Mouse (Mus musculus) erythroblast, embryonic 14.5 days (primary cell): Measurements from ENCODE around the gene Gas2. TPM values are rescaled to one million over a fixed set of nuclear protein-coding genes. Genes with fewer than 3 reads are reported as not detected.

Source experiments
- H3K27me3 ChIP-seq: 2 replicates; pipeline ENCODE4 v1.6.1; 2012; ENCODE audit warnings: inconsistent platforms; ENCODE audit not compliant: control insufficient read depth
- H3K36me3 ChIP-seq: 2 replicates; pipeline ENCODE4 v1.6.1; 2012; ENCODE audit warnings: mild to moderate bottlenecking, inconsistent platforms; ENCODE audit not compliant: control insufficient read depth
- H3K4me1 ChIP-seq: 2 replicates; pipeline ENCODE4 v1.6.1; 2012; ENCODE audit warnings: inconsistent platforms; ENCODE audit not compliant: control insufficient read depth
- H3K4me3 ChIP-seq: replicated peaks from 2 replicates; pipeline ENCODE3; 2012; ENCODE audit warnings: moderate library complexity, mild to moderate bottlenecking, inconsistent platforms
- H3K9me3 ChIP-seq: 2 replicates; pipeline ENCODE4 v1.6.1; 2012; ENCODE audit warnings: low read length, inconsistent platforms, mixed read lengths; ENCODE audit not compliant: control insufficient read depth
- GATA1 ChIP-seq: IDR thresholded peaks from 2 replicates; pipeline ENCODE4 v1.6.1; 2012; ENCODE audit warnings: low read length, inconsistent platforms, mixed read lengths
- TAL1 ChIP-seq: IDR thresholded peaks from 3 replicates; pipeline ENCODE4 v1.6.1; 2012; ENCODE audit warnings: low read length, inconsistent platforms, mixed read lengths
- polyA plus RNA-seq: library from polyadenylated mRNA; stranded (reverse); fragments of >175 nt; gene quantifications from 2 replicates; pipeline ENCODE4 v1.2.3, GENCODE M21; 2012

Gas2 gene
- polyA plus RNA-seq, result 0.27 and 0.29 TPM in 2 replicates

DNA sequence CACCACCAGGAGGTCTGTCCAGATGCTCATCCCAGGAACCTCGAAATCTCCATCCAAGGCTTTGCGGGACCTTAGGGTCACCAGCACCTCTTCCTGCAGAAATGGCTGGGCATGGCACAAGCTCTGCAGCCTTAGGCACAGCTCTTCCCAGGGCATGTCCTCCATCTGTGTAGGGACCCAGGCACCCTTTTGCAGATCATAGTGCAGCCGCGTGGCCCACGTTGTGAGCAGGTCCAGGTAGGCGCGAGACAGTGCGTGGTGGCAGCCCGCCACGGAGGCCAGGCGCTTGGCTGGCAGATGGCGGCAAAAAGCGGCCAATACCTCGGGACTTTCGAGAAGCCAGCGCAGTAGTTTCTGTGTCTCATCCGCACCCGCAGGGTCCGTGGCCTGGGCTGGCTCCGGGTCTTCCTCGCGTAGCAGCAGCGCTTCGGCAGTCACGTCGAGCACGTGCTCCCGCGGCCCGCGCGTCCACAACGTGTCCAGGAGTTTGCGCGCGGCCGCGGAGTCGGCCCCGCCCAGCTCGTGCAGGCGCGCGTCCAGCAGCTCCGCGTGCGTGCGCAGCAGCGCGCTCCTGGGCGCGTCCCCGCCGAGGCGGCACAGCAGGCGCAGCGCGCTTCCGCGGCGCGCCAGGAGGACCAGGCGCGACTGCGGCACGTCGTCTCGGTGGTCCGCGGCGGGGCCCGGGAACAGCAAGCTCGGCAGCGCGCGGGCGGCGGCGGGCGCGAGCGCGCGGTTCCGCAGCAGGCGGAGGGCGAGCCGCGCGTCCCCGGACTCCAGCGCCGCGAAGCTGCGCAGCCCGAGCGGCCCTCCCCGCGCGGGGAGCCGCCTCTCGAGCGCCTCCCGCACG lies at the start of gene Gas2:
Gene Gas2, plus strand, starts transcription at position 766 of the 847 bp plus-strand sequence.
- Histone ChIP-seq H3K36me3 (peaks cover 57% of the 10 kb centered on the region), H3K9me3 (peaks cover 3% of the 10 kb centered on the region; the same call in 1 of the 2 replicates), H3K4me3 (peak within 1 kb of the TSS; percentile 88), H3K4me1 (peaks cover 42% of the 10 kb centered on the region), H3K27me3 (no peaks in the 10 kb centered on the region)
- no peak for TF ChIP-seq GATA1
- no peak for TF ChIP-seq TAL1

DNA sequence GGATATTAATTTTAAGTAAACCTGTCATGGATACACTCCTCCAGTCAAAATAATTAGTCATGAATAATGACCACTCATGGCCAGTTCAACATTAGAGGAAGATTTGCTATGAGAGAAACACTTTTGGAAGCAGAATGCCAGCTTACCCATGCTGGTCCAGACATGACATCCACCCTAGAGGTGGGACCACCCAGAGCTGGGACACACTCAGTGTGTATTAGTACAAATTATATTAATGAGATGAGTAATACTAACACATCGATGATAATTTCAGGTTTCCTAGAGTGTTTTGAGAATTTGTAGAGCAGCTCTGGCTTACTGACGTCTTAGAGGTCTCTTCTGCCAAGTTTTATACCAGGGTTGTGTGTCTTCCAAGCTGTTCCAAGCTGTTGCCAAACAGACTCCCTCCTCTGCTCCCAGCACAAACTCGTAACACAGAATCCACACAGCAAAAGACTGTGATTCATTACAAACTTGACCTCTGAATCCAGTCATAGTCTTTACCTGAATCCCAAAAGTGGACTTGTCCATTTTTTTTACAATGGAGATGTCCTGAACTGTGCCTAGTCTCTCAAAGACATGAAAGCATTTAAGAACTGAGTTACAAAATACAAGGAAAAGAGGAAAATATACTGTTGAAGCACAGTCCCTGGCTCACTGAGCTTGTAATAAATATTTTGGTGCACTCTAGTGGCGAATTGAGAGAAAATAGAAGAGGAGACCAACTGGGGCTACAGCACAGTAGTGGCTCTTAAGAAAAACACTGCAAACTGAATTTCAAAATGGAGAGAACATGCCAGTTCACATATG lies 46.1 kb upstream of the Gas2 start:
- no peaks in the 10 kb centered on the region for H3K27me3 ChIP-seq

DNA sequence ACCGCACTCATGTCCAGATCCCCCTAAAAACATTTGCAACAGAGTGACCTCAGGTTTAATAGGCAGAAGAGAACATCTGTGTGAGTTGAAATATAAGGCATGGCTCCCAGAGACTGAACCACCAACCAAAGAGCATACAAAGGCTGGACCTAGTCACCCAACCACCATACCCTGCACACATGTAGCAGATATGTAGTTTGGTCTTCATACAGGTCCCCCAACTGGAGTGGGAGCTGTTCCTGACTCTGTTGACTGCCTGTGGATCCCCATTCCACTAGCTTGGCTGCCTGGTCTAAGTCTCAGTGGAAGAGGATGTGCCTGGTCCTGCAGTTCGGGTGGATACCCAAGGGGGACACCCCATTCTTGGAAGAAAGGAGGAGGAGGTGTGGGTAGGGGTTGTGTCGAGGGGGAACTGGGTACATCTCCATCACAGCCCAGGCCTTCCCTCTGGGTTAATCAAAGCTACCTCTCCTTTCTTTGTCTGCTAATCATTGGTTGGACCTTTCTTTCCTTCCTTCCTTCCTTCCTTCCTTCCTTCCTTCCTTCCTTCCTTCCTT lies 45.5 kb upstream of the Gas2 start:
- no peaks in the 10 kb centered on the region for H3K4me1 ChIP-seq
- no peaks in the 10 kb centered on the region for H3K9me3 ChIP-seq
- H3K4me3 ChIP-seq, result no peak overlapping the region

More for the DNA sequence above, 46.1 kb upstream of the Gas2 start:
- Histone ChIP-seq H3K36me3 (no peaks in the 10 kb centered on the region), H3K4me1 (no peaks in the 10 kb centered on the region), H3K4me3 (no peak overlapping the region), H3K9me3 (no peaks in the 10 kb centered on the region)
- TF ChIP-seq TAL1 (no peak), GATA1 (no peak)

DNA sequence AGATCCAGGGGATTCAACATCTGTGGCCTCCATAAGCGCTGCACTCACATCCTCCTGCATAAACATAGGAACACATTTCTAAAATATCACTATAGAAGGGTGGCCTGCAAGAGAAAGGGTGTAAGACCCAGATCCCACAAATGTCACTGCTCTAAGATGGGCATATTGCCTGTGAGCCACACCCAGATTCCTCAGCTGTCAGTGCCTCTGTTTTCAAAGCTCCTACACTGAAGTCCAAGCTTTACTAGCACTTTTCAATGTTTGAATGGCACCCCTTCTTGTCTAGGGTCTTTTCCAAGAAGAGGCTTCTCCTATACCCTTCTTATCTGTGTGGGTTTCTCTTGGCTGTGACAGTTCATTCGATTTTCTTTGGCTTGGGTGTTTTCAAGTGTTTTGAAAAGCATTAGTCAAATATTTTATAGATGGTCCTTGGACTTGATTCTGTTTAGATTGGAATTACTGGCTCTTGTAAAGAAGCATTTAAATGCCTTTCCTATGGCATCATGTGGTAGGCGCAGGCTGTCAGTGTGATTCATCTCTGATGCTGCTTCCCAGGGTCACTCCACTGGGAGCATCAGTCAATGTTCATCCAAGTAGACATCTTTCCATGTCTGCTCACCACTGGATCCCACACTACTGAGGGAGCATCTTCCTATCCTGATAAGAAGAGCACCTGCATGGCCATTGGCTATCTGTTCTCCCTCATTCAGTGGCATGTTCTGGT lies 43.4 kb upstream of the Gas2 start:
- Histone ChIP-seq H3K4me1 (no peaks in the 10 kb centered on the region), H3K36me3 (no peaks in the 10 kb centered on the region), H3K4me3 (no peak overlapping the region), H3K9me3 (no peaks in the 10 kb centered on the region), H3K27me3 (no peaks in the 10 kb centered on the region)
- TF ChIP-seq GATA1, result no peak
- TF ChIP-seq TAL1, result no peak

More for the DNA sequence above, 45.5 kb upstream of the Gas2 start:
- Histone ChIP-seq H3K36me3 (no peaks in the 10 kb centered on the region), H3K27me3 (no peaks in the 10 kb centered on the region)
- TF ChIP-seq TAL1, result no peak

DNA sequence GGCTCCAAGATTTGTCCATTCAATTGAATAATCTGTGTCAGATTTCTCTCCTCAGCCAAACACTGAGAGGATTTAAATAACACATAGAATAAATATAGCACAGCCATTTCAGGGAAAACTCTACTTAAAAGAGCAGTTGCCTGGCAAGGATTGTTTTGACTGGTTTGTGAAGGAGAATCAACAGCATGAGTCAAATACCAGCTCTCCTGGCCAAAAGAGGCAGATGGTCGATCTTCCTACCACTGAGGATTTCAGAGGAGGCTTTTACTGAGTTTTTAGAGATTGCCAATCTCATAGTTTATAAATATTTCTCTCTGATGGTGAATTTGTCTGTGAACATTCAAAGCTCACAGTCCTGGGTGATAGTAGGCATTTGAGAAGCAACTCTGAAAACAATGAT lies 41.9 kb upstream of the Gas2 start:
- no peaks in the 10 kb centered on the region for H3K9me3 ChIP-seq
- no peaks in the 10 kb centered on the region for H3K36me3 ChIP-seq
- no peaks in the 10 kb centered on the region for H3K27me3 ChIP-seq
- H3K4me3 ChIP-seq, result no peak overlapping the region
- no peaks in the 10 kb centered on the region for H3K4me1 ChIP-seq
- TF ChIP-seq TAL1 (no peak), GATA1 (no peak)

DNA sequence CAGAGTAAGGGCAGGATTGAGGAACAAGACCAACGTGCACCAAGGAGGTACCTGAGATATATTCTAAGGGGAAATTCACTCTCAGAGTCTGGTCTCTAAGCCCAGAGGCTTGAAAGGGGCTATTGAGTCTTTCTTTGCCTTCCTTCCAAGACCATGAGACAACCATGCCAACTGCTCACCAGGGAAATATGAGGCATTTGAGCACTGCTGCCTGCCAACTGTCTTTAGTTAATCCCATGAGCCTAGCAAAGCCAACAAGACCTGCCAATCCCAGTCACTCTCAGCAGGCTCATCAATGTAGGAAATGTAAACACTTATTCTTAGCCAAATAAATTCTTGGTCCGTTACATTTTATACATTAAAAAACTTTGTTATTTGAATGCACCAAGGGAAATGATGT lies 40.3 kb upstream of the Gas2 start:
- TF ChIP-seq GATA1 (no peak), TAL1 (no peak)
- no peak overlapping the region for H3K4me3 ChIP-seq
- H3K36me3 ChIP-seq, result no peaks in the 10 kb centered on the region
- H3K27me3 ChIP-seq, result no peaks in the 10 kb centered on the region
- no peaks in the 10 kb centered on the region for H3K4me1 ChIP-seq
- no peaks in the 10 kb centered on the region for H3K9me3 ChIP-seq

DNA sequence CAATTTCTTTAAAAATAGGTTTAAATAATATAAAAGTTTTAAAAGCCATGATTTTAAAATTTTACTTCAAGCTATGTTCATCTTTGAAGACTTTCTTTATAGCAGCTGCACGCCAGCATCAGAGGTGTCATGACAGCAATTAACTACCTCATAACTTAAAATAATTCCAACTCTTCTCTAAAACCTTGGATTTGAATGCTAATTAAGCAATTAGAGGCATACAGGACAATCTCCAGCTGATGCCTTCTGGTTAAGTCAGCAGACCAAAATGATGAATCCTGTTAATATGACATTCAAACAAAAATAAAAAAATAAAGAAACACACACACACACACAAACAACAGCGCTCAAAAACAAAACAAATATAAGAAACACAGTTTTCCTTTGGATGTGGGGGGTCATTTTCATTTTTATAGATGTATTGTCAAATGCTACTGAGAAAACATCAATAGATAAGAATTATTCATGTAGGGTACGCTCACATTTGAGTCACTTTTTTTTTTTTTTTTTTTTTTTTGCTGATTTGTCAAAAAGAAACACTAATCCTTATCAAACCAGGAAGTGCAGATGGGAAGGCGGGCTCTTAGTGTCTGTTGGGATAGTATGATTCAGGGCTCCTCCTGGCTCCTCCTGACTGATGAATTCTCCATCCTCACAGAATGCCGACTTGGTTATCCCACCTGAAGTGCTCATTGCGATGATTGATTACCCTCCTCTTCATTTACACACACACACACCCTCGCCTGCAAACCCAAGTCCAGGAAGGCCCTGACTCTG lies 38.1 kb upstream of the Gas2 start:
- Histone ChIP-seq H3K4me3 (no peak overlapping the region), H3K9me3 (no peaks in the 10 kb centered on the region), H3K27me3 (no peaks in the 10 kb centered on the region), H3K4me1 (no peaks in the 10 kb centered on the region), H3K36me3 (no peaks in the 10 kb centered on the region)
- no peak for TF ChIP-seq TAL1
- no peak for TF ChIP-seq GATA1

DNA sequence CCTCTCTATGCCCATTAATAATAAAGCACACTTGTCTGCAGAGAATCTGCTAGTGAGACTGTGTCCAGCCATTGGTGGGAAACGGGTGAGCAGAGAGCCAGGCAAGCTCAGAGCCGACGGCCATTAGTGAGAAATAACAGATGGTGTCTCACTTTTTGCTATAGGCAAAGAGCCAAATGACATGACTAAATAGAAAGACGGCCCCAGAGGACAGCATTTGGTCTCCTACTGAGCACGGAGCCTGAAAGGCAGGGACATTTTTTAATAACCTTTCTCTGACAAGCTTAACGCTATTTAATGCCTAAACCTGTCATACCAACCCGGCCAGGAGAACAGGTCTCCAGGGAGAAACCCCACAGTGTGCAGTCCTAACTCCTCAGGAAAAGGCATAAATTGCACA lies 29.9 kb upstream of the Gas2 start:
- no peaks in the 10 kb centered on the region for H3K4me1 ChIP-seq
- no peaks in the 10 kb centered on the region for H3K36me3 ChIP-seq
- no peaks in the 10 kb centered on the region for H3K9me3 ChIP-seq
- TF ChIP-seq TAL1 (no peak), GATA1 (no peak)
- no peaks in the 10 kb centered on the region for H3K27me3 ChIP-seq
- no peak overlapping the region for H3K4me3 ChIP-seq
